Mouse (Mus musculus) thymus, adult 2 months (tissue): ENCODE measurements at regions not wholly inside any gene's neighbourhood (a gene's known extent, or its start where the extent isn't known, plus 50 kb on each side); places are given as distances from the start of the nearest gene placed in this dataset.

Source experiments
- CTCF ChIP-seq: fragments of 200-500 bp; IDR thresholded peaks from 2 replicates; pipeline ENCODE4 v1.5.1; 2012; ENCODE audit warnings: mild to moderate bottlenecking, control low read depth, low read length, moderate library complexity, borderline replicate concordance; ENCODE audit not compliant: control insufficient read depth, poor library complexity, insufficient read depth; ENCODE audit errors: extremely low read depth
- POLR2A ChIP-seq: fragments of 200-500 bp; IDR thresholded peaks from 2 replicates; pipeline ENCODE4 v1.6.1; 2012; ENCODE audit warnings: mild to moderate bottlenecking, low read length, control low read depth, moderate library complexity; ENCODE audit not compliant: control insufficient read depth, poor library complexity, insufficient read depth; ENCODE audit errors: extremely low read depth

DNA sequence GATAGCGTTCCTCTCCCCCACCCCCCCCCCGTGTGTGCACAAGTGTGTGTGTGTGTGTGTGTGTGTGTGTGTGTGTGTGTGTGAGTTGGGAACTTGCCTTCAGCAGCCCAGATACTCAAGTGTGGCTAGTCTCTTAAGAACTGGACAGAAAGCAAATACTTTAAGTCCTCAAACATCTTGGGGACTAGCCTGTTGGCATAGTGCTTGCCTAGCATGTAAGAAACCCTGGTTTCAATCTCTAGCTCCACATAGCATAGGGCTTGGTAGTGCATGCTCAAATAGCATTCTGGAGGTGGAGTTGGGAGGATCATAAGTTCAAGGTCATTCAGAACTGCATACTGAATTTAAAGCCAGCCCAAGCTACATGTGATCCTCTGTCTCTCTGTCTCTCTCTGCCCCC is 117.5 kb upstream of the Btg1 start:
- TF ChIP-seq POLR2A (no peak), CTCF (no peak)
